Mouse (Mus musculus): ENCODE data around the gene Nrd1.

Nrd1 gene

DNA sequence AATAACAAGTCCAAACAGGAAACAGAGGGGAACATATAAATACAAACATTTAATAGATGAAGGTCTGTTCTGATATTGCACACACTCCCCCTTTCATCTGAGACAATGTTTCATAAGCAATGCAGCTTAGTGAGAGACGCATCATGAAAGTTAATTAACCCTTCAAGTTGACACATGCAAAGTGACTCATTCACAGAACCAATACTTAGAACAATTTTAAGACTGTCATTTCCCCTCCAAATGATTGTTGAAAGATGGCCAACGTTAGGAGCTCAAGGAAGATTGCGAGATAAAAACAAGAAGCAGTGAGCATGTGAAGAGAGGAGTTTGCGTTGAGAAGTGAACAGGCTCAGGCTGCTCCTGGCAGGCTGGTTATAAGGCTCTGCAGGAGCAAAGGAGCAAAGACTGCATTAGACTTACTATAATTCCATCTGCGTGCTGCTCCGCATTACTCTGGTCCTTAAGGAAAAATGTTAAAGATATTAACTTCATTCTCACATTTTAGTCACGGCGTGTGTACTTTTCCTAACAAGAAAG lies 90.9 kb downstream of the Nrd1 start:
- no peak for DNase-seq (ENCODE audit: low read depth in 2 of 2, low spot score in 2 of 2)

DNA sequence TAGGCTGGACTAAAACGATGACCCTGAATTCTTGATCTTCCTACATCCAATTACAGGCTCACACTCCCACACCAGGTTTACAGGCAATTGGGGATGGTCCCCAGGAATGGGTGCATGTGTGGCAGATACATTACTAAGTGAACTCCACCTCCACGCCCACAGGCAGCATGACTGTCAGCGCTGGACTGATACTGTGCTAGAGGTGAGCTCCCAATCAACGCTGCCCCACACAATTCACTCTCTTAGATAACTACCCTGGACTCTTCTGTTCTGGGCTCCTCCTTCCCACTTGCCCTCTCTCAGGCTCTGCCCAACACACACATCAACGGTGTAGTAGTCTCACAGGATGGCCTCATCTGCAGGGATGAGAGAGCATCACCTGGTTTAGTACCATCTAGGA lies 91.9 kb downstream of the Nrd1 start:
- no peak for DNase-seq (ENCODE audit: low read depth in 2 of 2, low spot score in 2 of 2)

DNA sequence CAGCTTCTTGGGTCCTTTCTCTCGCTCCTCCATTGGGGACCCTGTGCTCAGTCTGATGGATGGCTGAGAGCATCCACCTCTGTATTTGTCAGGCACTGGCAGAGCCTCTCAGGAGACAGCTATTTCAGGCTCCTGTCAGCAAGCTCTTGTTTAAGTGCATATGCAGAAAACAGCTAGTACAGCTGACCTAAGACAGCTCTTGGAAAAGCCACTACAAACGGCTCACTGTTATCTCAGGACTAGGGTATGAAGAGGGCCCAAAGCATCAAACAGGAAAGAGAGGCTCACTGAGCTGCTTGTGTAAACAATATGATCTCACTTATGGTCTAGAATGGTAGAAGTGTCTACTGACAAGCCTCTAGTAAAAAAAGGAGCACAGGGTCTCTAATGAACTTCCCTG lies 93.8 kb downstream of the Nrd1 start:
- DNase-seq (ENCODE audit: low read depth in 2 of 2, low spot score in 2 of 2), result no peak

DNA sequence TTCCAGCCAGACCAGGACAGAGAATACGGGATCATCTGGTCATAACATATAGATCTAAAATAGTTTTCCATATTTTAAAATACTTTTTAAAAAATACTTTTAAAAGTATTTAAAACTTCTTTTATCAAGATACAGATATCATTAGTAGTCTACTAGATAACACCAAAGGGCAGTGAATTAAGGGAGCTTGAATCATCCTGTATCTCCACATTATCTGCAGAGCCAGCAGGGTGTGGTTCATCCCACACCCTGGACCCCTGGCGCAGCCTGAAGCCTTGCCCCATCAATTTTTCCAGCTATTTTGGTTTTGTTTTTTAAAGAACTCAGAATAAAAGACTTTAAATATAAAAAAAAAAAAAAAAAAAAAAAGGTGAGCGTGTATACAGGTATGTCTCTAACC lies 98.4 kb downstream of the Nrd1 start:
- DNase-seq (ENCODE audit: low read depth in 2 of 2, low spot score in 2 of 2), result no peak

DNA sequence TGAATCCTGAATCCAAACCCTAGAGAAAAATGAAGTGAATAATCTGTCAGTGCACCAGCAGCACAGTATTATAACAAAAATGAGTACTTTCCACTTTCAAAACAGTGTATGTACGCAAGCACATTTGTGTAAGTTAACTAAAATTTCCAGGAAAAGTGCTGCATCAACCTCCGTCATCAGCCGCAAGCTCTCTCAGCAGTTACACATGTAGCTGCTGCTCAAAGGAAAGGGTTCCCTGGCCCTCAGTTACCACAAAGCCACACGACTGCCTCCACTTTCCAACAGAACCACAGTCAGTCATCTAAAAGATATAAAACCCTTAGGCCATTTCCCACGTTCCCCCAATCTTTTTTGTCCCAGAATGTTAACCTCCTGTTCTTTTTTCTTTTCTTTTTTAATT lies 102.1 kb downstream of the Nrd1 start:
- peak; percentile 21 to 45 for DNase-seq (ENCODE audit: low read depth in 2 of 2, low spot score in 2 of 2)

DNA sequence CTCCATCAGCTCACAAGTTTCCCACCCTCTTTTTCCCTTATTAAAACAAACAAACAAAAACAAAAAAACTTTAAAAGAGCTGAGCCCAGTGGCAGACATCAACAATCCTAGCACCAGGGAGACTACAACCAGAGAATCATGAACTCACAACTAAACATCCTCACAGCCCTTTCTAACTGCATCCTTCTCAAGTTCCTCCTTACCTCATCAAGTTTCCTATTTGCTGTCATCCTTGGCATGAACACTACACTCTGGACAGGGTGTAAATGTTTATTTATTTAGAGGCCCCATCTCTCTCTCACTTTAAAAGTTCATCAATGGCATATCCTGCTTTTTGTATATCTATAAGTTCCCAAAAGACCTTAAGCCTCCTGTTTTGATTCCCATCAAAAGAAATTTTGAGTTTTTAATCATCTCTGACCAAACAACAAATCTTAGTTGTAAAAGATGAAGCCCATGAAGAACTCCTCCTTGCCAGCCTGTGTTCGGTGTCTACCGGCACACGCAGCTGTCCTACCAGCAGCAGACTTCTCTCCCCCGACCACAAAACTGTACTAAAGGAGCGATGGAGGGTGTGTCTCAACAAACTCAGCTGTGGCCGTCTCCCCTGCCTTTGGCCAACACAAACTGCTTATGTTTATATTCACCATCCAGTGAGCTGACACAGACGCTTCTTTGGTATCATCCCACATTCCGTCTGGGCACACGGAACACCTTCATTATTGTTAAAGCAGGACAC lies 102.9 kb downstream of the Nrd1 start:
- no peak for DNase-seq (ENCODE audit: low read depth in 2 of 2, low spot score in 2 of 2)

DNA sequence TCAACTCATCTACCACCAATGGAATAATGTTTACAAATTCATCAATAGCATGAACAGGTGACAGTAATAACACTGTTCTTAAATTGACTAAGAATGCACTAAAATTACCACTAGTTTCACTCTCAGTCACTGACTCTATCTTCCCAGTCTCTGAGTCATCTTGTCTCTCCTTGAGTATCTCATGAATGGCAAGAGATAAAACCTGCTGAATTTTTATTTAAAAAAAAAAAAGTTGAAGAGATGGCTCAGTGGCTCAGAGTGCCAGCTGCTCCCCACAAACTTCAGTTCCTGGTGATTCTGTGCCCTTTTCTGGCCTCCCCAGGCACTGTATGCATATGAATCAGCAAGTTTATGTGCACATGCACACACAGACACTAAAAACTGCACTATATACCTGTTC lies 104.8 kb downstream of the Nrd1 start:
- DNase-seq (ENCODE audit: low read depth in 2 of 2, low spot score in 2 of 2), result no peak

DNA sequence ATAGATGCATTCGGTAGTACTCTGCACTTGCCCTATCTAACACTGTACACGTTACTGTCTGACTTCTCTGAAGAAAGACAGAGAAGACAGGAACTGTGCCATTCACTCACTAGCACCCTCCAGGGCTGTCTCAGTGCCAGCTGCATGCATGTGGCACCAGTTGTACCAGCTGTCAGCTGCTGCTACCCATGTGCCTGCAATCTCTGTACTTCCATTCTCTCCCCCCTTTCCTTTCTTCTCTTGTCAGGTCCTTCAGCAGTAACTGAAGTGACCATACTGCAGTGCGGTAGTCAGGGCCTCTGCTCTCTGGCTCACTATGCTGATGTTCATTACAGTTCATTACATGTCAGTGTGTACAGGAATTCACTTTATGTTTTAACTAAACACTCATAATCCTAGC lies 105.6 kb downstream of the Nrd1 start:
- no peak for DNase-seq (ENCODE audit: low read depth in 2 of 2, low spot score in 2 of 2)

DNA sequence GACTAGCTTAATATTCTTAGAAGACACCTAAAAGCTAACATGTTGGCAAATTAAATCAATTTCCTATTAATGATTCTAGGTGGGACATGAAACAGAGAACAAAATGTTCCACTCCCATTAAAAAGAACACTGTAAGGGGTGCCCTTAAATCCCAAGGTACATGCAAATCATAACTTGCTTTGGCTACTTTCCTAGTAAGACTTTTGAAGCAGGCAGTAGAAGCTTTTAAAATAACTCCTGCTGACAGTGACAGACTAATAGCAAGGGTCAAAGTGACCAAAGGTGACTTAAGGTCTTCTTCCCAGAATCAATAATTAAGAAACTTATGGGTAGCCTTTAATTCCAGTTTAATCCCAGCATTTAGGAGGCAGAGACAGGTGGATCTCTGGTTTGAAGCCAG lies 106.1 kb downstream of the Nrd1 start:
- DNase-seq (ENCODE audit: low read depth in 2 of 2, low spot score in 2 of 2), result no peak

DNA sequence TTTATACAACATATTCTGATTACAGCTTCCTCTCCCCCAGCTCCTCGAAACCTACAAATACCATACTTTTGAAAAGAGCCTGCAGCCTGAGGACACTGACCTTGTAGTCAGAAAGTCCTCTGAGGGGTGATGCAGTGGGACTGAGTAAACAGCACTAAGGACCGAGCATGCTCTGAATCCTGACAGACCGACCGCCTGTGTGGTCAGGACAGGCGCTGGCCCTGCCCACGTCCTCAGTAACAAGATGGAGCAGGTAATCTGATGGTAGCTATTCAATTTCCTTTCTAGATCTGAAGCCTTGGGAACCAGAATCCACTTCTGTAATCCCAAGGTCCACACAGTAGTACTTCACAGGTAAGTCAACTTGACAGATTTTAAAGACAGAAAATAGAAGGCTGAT lies 108.6 kb downstream of the Nrd1 start:
- no peak for DNase-seq (ENCODE audit: low read depth in 2 of 2, low spot score in 2 of 2)

DNA sequence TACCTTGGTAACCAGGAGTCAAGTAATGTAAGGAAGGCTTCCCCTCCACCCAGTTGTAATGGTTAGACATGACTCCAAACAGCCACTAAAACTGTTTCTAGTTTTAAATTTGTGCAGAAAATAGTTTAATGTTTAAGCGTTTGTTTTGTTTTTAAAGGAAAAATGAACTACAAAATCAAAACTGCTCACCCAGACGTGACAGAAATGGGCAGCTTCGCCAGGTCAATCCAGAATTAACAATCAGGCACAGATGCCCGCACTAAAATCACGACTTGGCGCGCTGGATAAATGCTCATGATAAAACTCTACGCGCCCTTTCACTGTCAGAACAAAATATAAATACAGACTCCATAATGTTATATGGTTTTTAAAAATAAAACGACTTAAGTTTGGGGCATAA lies 109.2 kb downstream of the Nrd1 start:
- DNase-seq (ENCODE audit: low read depth in 2 of 2, low spot score in 2 of 2), result no peak

DNA sequence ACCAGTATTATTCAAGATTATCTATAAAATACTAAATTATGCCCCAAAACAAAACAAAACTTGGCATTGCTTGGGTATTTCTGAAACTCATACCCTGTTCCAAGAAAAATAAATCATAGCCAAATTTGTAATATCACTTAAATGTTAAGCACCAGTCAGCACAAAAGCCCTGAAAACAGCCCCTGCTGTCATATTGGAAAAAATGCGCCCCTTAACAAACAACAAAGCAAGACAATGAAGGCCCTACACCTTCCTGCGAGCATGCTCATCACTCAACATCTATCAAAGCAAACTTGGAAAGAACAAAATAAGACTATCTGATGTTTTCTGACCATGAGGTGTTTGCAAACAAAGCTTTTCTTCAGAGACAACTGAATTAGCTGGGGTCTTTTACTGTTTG lies 110.5 kb downstream of the Nrd1 start:
- no peak for DNase-seq (ENCODE audit: low read depth in 2 of 2, low spot score in 2 of 2)
